Mouse (Mus musculus): ENCODE results near the gene Shank1. TPM values are rescaled to one million over a fixed set of nuclear protein-coding genes. Genes with fewer than 3 reads are reported as not detected.

The Shank1 gene
- polyA plus RNA-seq, 1 experiment from 2014 or later: 0.85 TPM

GRCm38 (mm10) chr7:44340226-44340625, 30.2 kb downstream of the Shank1 start:
- Histone ChIP-seq H3K4me3 (ENCODE audit: low read depth, low read length) (no peak overlapping the region), H3K4me1 (ENCODE audit: control insufficient read depth, insufficient read depth, low read length) (peaks cover 3% of the 10 kb centered on the region), H3K4me2 (ENCODE audit: low read depth, severe bottlenecking) (no peak overlapping the region), H3K36me3 (ENCODE audit: control insufficient read depth, insufficient read depth, low read length) (no peaks in the 10 kb centered on the region), H3K9me3 (ENCODE audit: control insufficient read depth, low read length) (no peaks in the 10 kb centered on the region), H3K9ac (ENCODE audit: low read length) (no peak overlapping the region), H3K27ac (replicated peaks; ENCODE audit: low read depth, low read length) (no peak overlapping the region), H3K27me3 (ENCODE audit: control insufficient read depth, insufficient read depth, low read length) (peaks cover 51% of the 10 kb centered on the region)
- no peak for ATAC-seq (ENCODE audit: insufficient number of reproducible peaks, low FRiP score, low TSS enrichment, low read depth)
- 61% methylated on average over 6 of the region's 6 CpGs for WGBS
- DNase-seq (ENCODE audit: low spot score): no peak

- Histone ChIP-seq H3K4me3 (ENCODE audit: low read depth, low read length) (no peak overlapping the region), H3K9ac (ENCODE audit: low read length) (no peak overlapping the region), H3K27me3 (ENCODE audit: control insufficient read depth, insufficient read depth, low read length) (peaks cover 42% of the 10 kb centered on the region), H3K27ac (replicated peaks; ENCODE audit: low read depth, low read length) (no peak overlapping the region), H3K4me2 (ENCODE audit: low read depth, severe bottlenecking) (no peak overlapping the region), H3K4me1 (ENCODE audit: control insufficient read depth, insufficient read depth, low read length) (peaks cover under 1% of the 10 kb centered on the region; the same call in 1 of the 2 replicates), H3K9me3 (ENCODE audit: control insufficient read depth, low read length) (no peaks in the 10 kb centered on the region), H3K36me3 (ENCODE audit: control insufficient read depth, insufficient read depth, low read length) (no peaks in the 10 kb centered on the region)
- ATAC-seq (ENCODE audit: insufficient number of reproducible peaks, low FRiP score, low TSS enrichment, low read depth) (no peak), DNase-seq (ENCODE audit: low spot score) (no peak)
- 87% methylated on average over 10 of the region's 10 CpGs for WGBS
Observed at GRCm38 (mm10) chr7:44341119-44341518, 31.1 kb downstream of the Shank1 start.

- 57% methylated on average over 5 of the region's 5 CpGs for WGBS
- Histone ChIP-seq H3K4me3 (ENCODE audit: low read depth, low read length) (no peak overlapping the region), H3K27ac (replicated peaks; ENCODE audit: low read depth, low read length) (no peak overlapping the region), H3K9me3 (ENCODE audit: control insufficient read depth, low read length) (no peaks in the 10 kb centered on the region), H3K4me1 (ENCODE audit: control insufficient read depth, insufficient read depth, low read length) (no peaks in the 10 kb centered on the region; the same call in 1 of the 2 replicates), H3K36me3 (ENCODE audit: control insufficient read depth, insufficient read depth, low read length) (no peaks in the 10 kb centered on the region), H3K9ac (ENCODE audit: low read length) (no peak overlapping the region), H3K4me2 (ENCODE audit: low read depth, severe bottlenecking) (no peak overlapping the region), H3K27me3 (ENCODE audit: control insufficient read depth, insufficient read depth, low read length) (peaks cover 36% of the 10 kb centered on the region)
- ATAC-seq (ENCODE audit: insufficient number of reproducible peaks, low FRiP score, low TSS enrichment, low read depth): no peak
- no peak for DNase-seq (ENCODE audit: low spot score)
Observed at GRCm38 (mm10) chr7:44341714-44342113, 31.7 kb downstream of the Shank1 start.

- H3K27me3 ChIP-seq (ENCODE audit: control insufficient read depth, insufficient read depth, low read length): peaks cover 24% of the 10 kb centered on the region
- ATAC-seq (ENCODE audit: insufficient number of reproducible peaks, low FRiP score, low TSS enrichment, low read depth) (no peak), DNase-seq (ENCODE audit: low spot score) (no peak)
- H3K4me3 ChIP-seq (ENCODE audit: low read depth, low read length): no peak overlapping the region
- no peaks in the 10 kb centered on the region for H3K4me1 ChIP-seq (ENCODE audit: control insufficient read depth, insufficient read depth, low read length)
- H3K9ac ChIP-seq (ENCODE audit: low read length): no peak overlapping the region
- no peaks in the 10 kb centered on the region for H3K36me3 ChIP-seq (ENCODE audit: control insufficient read depth, insufficient read depth, low read length)
- no peak overlapping the region for H3K4me2 ChIP-seq (ENCODE audit: low read depth, severe bottlenecking)
- no peaks in the 10 kb centered on the region; the same call in 1 of the 2 replicates for H3K9me3 ChIP-seq (ENCODE audit: control insufficient read depth, low read length)
- no peak overlapping the region for H3K27ac ChIP-seq (replicated peaks; ENCODE audit: low read depth, low read length)
- WGBS: 21% methylated on average over 11 of the region's 11 CpGs
Observed at GRCm38 (mm10) chr7:44343459-44344015, 33.5 kb downstream of the Shank1 start.

- no peak overlapping the region for H3K4me3 ChIP-seq (ENCODE audit: low read depth, low read length)
- H3K27me3 ChIP-seq (ENCODE audit: control insufficient read depth, insufficient read depth, low read length): peaks cover 20% of the 10 kb centered on the region
- H3K9ac ChIP-seq (ENCODE audit: low read length): no peak overlapping the region
- ATAC-seq (ENCODE audit: insufficient number of reproducible peaks, low FRiP score, low TSS enrichment, low read depth) (no peak), DNase-seq (ENCODE audit: low spot score) (no peak)
- 65% methylated on average over 12 of the region's 12 CpGs for WGBS
- H3K4me1 ChIP-seq (ENCODE audit: control insufficient read depth, insufficient read depth, low read length): no peaks in the 10 kb centered on the region
- no peak overlapping the region for H3K4me2 ChIP-seq (ENCODE audit: low read depth, severe bottlenecking)
- no peaks in the 10 kb centered on the region for H3K36me3 ChIP-seq (ENCODE audit: control insufficient read depth, insufficient read depth, low read length)
- no peaks in the 10 kb centered on the region; the same call in 1 of the 2 replicates for H3K9me3 ChIP-seq (ENCODE audit: control insufficient read depth, low read length)
- H3K27ac ChIP-seq (replicated peaks; ENCODE audit: low read depth, low read length): no peak overlapping the region
Observed at GRCm38 (mm10) chr7:44344622-44345021, 34.6 kb downstream of the Shank1 start.

GRCm38 (mm10) chr7:44349043-44349442, 39.0 kb downstream of the Shank1 start:
- DNase-seq (ENCODE audit: low spot score): no peak

GRCm38 (mm10) chr7:44350957-44351711, 41.1 kb downstream of the Shank1 start:
- Histone ChIP-seq H3K4me3 (ENCODE audit: low read depth, low read length) (0 out of 2 replicates have a peak overlapping the region, but pooled peaks have one; percentile 3), H3K4me1 (ENCODE audit: control insufficient read depth, insufficient read depth, low read length) (peaks cover 9% of the 10 kb centered on the region; the same call in 1 of the 2 replicates), H3K27ac (replicated peaks; ENCODE audit: low read depth, low read length) (no peak overlapping the region), H3K27me3 (ENCODE audit: control insufficient read depth, insufficient read depth, low read length) (peaks cover 75% of the 10 kb centered on the region), H3K4me2 (ENCODE audit: low read depth, severe bottlenecking) (peak overlapping the region; percentile 44), H3K9me3 (ENCODE audit: control insufficient read depth, low read length) (no peaks in the 10 kb centered on the region; the same call in 1 of the 2 replicates), H3K36me3 (ENCODE audit: control insufficient read depth, insufficient read depth, low read length) (no peaks in the 10 kb centered on the region), H3K9ac (ENCODE audit: low read length) (no peak overlapping the region)
- DNase-seq (ENCODE audit: low spot score): peak; percentile 88
- peak; percentile 48 for ATAC-seq (ENCODE audit: insufficient number of reproducible peaks, low FRiP score, low TSS enrichment, low read depth)
- 5% methylated on average over 25 of the region's 25 CpGs for WGBS

More at GRCm38 (mm10) chr7:44349043-44349442, 39.0 kb downstream of the Shank1 start:
- Histone ChIP-seq H3K4me1 (ENCODE audit: control insufficient read depth, insufficient read depth, low read length) (peaks cover 9% of the 10 kb centered on the region; the same call in 1 of the 2 replicates), H3K27me3 (ENCODE audit: control insufficient read depth, insufficient read depth, low read length) (peaks cover 54% of the 10 kb centered on the region), H3K9ac (ENCODE audit: low read length) (no peak overlapping the region), H3K4me2 (ENCODE audit: low read depth, severe bottlenecking) (no peak overlapping the region), H3K36me3 (ENCODE audit: control insufficient read depth, insufficient read depth, low read length) (no peaks in the 10 kb centered on the region), H3K27ac (replicated peaks; ENCODE audit: low read depth, low read length) (no peak overlapping the region), H3K4me3 (ENCODE audit: low read depth, low read length) (no peak overlapping the region), H3K9me3 (ENCODE audit: control insufficient read depth, low read length) (no peaks in the 10 kb centered on the region; the same call in 1 of the 2 replicates)
- 17% methylated on average over 3 of the region's 3 CpGs for WGBS
- ATAC-seq (ENCODE audit: insufficient number of reproducible peaks, low FRiP score, low TSS enrichment, low read depth): no peak

- Histone ChIP-seq H3K27me3 (ENCODE audit: control insufficient read depth, insufficient read depth, low read length) (peaks cover 85% of the 10 kb centered on the region), H3K4me1 (ENCODE audit: control insufficient read depth, insufficient read depth, low read length) (peaks cover 14% of the 10 kb centered on the region; the same call in 1 of the 2 replicates), H3K9ac (ENCODE audit: low read length) (no peak overlapping the region), H3K36me3 (ENCODE audit: control insufficient read depth, insufficient read depth, low read length) (no peaks in the 10 kb centered on the region), H3K4me2 (ENCODE audit: low read depth, severe bottlenecking) (no peak overlapping the region), H3K27ac (replicated peaks; ENCODE audit: low read depth, low read length) (no peak overlapping the region), H3K4me3 (ENCODE audit: low read depth, low read length) (no peak overlapping the region), H3K9me3 (ENCODE audit: control insufficient read depth, low read length) (no peaks in the 10 kb centered on the region; the same call in 1 of the 2 replicates)
- ATAC-seq (ENCODE audit: insufficient number of reproducible peaks, low FRiP score, low TSS enrichment, low read depth) (no peak), DNase-seq (ENCODE audit: low spot score) (no peak)
- WGBS: 3% methylated on average over 66 of the region's 71 CpGs
Observed at GRCm38 (mm10) chr7:44351881-44352749, 42.1 kb downstream of the Shank1 start.

Data from limb, embryonic 11.5 days (tissue).